In genomic region chr16:85624505-85624904, GRCm38 (mm10) we compare ENCODE assay signal across 12 mouse cellular contexts.
"Had no signal": no experiment of that assay in that cellular context is flagged by ENCODE, and none has a peak within 500 bp of the region (broad histone marks: within the 10 kb centered on the region; RNA-seq: fewer than 3 reads in every experiment).

No protein-coding gene starts in this region.

- H3K9ac ChIP-seq: liver, embryonic 15.5 days had no signal

- H3K9me3 ChIP-seq: limb, embryonic 10.5 days; liver, embryonic 15.5 days had no signal

- ATAC-seq: lung, postnatal 0 days had no signal

- H3K36me3 ChIP-seq: limb, embryonic 10.5 days; liver, embryonic 15.5 days had no signal

- H3K4me3 ChIP-seq: left cerebral cortex, adult 2 months; limb, embryonic 10.5 days; liver, embryonic 15.5 days had no signal

- DNase-seq: kidney, adult 8-10 months; kidney, postnatal 25 days; lung, adult 2 months; lung, postnatal 36 days; right cerebral cortex, adult 18-20 months; right cerebral cortex, postnatal 25 days; thymus, postnatal 25 days had no signal

- H3K27me3 ChIP-seq: liver, embryonic 15.5 days had no signal

- H3K4me1 ChIP-seq: limb, embryonic 10.5 days; liver, embryonic 15.5 days had no signal

- H3K4me2 ChIP-seq: liver, embryonic 11.5 days; liver, embryonic 15.5 days had no signal

- H3K27ac ChIP-seq: left cerebral cortex, adult 2 months; limb, embryonic 10.5 days; liver, embryonic 15.5 days had no signal
